Mouse (Mus musculus) gastrocnemius, adult 8-10 months (tissue): ENCODE measurements around the gene Armc6. TPM values are rescaled to one million over a fixed set of nuclear protein-coding genes. Genes with fewer than 3 reads are reported as not detected.
A peak's percentile ranks its signal among the peaks of the same experiment; 100 is the strongest.

Experiments
- DNase-seq, 2 experiments: peaks; one replicate each; pipeline ENCODE4 v3.0.0; 2022; ENCODE audit warnings: low spot score in 2 of 2
- total RNA-seq, 4 experiments: library from RNA; stranded (reverse); gene quantifications; 2 replicates each; pipeline ENCODE4 v1.2.4; 2022

The Armc6 gene
- total RNA-seq: 1 to 10 TPM; 5.5 to 8.7 (median 7.6) TPM

DNA sequence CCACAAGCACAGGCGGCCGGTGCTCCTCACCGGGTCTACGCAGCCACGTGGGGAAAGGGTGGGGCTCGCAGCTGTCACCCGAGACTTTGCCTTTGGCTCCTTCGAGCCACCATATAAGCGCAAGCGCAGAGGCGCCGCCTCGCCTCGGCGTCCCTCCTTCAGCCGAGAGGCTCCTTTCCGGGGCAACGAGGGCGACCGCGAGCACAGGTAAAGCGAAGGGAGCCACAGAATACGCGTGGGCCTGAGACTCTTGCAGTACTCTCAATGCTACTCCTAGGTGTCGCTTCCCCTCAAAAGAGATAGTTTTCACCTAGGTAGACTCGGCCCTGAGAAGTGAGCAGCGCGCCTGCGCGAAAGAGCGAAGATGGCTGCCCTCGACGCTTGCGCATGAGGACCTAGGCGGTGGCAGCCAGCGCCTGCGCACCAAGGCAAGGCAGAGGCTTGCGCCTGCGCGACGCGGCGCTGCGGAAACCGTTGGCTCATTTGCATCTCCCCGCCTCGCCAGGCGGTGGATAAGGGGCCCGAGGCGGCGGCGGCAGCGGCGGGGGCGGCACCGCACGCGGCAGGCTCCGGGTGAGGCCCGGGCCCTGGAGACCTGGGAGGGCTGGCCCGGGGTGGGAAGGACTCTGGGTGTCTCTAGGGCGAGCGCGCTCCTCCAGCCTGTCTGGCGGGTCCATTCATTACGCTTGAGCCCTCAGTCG, at the start of gene Armc6, which contains the start of gene Sugp2:
Gene Armc6, minus strand, starts transcription at position 387 of the 701 bp plus-strand sequence.
Gene Sugp2, plus strand, starts transcription at position 147 of the 701 bp plus-strand sequence.
- DNase-seq: peak; percentile 89 to 94

DNA sequence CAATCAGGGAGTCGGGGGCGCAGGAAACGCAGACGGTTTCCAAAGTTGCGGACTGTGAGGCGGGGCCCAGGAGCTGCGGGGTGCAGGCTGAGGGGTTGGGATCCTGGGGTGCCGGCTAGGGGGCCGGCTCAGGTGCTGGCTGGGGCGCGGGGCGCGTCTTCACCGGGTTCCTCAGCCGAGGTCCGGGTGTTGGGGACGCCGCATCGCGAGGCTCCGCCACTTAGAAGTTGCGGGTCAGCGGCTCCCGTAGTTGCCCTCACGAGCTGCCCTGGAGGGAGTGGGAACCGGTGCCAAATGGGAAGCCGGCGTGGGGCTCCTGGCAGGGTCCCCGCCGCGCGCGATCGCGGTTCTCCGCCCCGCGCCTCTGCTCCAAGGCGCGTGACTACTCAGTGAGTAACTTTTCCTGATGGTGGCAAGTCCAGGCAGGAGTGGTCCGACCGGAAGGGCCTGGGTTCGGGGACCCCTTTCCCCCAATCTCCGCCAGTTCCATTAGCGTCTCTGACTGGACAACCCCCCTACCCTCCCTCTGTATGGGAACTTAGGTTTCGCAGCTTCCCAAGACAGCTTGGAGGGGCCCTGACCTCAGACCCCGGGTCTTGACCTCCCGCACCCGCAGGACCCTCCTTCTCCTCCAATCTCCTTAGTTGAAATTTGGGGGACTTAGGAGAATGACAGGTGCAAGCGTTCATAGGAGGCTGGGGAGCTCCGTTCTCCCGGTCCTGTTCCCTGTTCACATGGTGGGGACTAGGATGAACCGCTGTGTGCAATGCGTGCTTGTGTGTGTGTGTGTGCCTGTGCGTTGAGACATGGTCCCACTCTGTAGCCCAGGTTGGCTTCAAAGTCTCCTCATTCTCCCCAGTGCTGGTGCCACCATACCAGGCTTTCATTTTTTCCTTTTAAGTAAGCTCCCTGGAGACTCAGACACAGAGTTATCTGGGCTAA, 49.1 kb upstream of the Armc6 start:
- DNase-seq: peak in 1 of 2 experiments; percentile 31

DNA sequence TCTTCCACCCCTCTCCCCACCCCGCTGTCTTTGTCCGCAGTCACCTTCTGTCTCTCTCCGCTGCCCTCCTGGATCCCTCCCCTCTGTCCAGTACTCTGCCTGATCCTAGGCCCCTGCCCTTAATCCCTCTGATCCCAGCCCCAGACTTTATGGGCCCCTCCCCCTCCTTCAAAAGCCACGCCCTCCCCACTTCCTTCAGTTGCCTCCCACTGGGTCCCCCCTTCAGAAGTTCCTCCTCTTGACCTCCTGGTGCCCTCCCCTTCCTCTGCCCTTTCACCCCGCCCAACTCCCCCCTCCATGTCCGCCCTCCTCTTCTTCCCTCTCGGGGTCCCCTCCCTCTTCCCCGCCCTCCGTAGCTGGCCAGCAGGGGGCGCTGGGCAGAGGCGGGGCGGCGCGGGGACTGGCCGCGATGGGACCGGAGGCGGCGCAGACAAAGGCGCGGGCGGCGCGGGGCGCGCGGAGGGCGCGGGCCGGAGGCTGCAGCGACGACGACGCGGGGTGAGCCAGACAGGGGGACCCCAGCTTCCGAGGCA, 48.4 kb upstream of the Armc6 start, which contains the start of gene Homer3:
Gene Homer3, plus strand, starts transcription at position 225 of the 533 bp plus-strand sequence.
- peak; percentile 85 to 87 for DNase-seq

DNA sequence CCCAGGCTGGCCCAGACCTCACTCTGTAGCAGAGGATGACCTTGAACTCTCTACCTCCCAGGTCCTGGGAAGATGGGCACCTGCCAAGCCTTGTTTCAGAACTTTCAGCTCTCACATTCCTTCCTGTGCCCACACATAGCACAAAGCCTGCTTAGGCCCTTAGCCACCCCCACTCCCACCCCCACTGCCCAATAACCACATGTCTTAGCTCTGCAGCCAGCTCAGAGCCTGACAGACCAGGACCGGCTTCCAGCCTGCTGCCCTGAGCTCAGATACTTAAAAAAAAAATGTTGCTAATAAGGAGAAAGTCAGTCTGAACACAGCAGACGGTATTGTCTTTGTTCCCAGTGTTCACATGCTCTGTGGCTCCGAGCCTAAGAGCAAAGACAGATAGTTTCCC, 46.7 kb upstream of the Armc6 start:
- no peak for DNase-seq

DNA sequence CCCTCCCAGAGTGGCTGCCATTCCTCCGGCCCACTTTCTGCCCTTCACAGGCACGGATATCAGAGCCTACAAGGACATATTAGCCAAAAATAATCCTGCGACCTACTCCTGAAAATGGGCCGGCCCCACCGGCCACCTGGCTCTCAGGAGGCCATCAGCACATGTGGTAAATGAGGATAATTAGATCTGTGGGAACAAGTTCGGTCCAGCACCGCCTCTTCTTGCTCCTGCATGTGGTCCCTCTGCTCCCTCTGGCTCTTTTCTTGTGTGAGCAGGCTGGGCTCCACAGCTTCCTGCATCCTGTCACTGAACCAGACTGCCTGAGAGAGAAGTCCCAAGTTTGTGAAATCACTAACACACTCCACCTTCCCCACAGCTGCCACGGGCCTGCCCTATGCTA, 45.0 kb upstream of the Armc6 start:
- DNase-seq: no peak

DNA sequence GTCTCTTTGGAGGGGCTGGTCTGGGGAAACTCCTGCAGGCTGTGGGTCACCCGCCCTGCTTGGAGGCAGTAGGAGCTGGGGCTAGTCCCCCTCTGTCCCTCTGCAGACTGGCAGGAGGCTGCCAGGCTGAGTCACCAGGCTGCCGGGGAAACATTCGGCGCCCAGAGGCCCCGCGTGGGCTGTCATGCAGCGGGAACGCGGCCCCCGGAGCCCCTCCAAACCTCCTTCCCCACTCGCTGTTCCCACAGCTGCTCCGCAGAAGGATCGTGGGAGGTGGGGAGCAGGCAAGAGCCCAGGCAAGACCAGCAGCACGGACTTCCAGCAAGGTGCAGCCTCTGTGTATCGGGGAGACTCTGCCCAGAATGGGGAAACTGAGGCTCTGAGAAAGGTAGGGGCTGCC, 43.9 kb upstream of the Armc6 start:
- no peak for DNase-seq

DNA sequence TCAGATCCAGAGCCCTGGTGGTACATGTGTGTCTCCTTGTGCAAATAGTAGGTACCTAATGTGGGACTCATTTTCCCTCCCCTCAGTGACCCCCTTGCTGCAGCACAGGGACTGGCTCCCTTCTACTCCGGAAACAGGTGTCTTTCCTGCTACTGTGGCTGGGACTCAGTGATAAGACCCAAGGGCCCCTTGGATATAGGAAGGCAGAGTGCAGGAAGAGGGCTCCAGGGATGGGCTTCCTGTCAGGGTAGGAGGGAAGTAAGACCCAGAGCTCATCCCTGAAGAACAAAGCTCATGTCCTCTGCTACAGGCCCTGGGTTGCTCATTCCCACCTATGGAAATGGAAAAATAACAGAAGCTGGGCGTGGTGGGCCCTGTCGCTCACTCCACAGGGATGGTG, 42.2 kb upstream of the Armc6 start:
- no peak for DNase-seq

GRCm38 (mm10) chr8:70274350-70274749, 40.1 kb upstream of the Armc6 start:
- DNase-seq: no peak

- DNase-seq: no peak
These were observed 38.7 kb upstream of the Armc6 start for GRCm38 (mm10) chr8:70272949-70273348.

- DNase-seq: no peak
These were observed 34.7 kb upstream of the Armc6 start for GRCm38 (mm10) chr8:70268799-70269565.

DNA sequence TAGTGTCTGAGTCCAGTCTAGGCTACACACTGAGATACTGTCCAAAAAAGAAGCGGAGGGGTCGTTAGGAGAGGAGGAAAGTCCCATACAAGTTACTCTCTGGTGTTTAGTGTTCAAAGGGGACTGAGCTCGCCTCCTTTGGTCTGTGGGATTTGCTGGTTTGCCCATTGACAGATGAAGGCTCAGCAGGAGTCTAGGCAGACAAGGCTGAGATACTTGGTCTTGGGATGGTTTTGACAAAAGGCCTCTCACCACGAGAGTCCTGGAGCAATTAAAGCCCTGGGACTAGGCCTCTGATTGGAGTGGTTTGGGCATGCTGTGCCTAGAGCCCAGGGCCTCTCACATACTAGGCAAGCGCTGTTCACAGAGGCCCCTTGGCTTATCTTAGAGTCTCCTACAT, 34.0 kb upstream of the Armc6 start:
- DNase-seq: no peak

DNA sequence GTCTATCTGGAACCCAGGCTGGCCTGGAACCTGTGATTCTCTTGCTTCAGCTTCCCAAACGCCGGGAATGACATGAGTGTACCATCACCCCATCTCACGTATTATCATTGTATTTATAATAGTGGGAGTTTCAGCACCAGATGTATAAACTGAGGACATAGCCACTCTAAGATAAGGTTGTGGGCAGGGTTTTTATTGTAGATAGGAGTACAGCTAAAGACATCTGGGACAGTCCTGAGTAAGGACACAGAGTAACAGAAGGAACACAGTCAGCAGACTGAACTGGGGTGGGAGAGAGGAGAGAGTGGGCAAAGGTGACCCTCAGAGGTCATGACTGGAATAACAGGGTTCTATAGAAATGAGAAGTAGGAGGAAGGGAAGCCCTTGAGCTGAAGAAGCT, 33.4 kb upstream of the Armc6 start:
- DNase-seq: no peak

GRCm38 (mm10) chr8:70259043-70259442, 24.8 kb upstream of the Armc6 start:
- DNase-seq: no peak

GRCm38 (mm10) chr8:70258600-70258999, 24.3 kb upstream of the Armc6 start:
- DNase-seq: no peak

DNA sequence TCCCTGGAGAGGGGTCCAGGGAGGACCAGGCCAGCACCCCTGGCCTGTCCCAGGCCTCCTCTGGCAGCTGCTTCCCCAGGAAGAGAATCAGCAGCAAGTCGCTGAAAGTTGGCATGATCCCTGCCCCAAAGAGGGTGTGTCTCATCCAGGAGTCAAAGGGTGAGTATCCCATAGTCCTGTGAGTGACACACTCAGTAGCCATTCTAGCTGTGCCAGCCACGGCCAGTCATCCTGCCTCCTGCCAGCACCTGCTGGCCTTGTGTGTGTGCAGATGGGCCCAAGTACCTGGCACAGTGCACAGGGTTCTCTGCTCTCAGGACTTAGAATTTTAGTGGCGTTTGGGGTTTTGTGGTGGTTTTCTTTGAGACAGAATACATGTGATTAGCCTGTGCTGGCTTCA, 23.2 kb upstream of the Armc6 start:
- no peak for DNase-seq

DNA sequence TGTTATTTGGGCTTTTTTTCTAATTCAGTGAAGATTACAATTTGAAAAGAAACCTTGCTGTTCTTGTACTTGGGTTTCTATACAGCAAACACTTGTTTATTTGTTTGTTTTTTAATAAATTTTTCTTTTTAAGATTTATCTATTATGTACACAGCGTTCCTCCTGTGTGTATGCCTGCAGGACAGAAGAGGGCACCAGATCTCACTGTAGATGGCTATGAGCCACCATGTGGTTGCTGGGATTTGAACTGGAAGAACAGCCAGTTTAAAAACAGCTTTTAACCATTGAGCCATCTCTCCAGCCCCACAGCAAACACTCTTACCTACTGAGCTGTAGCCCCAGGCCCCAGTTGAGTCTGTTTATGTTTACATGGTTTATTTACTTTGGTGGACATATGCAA, 20.4 kb upstream of the Armc6 start:
- DNase-seq: no peak

DNA sequence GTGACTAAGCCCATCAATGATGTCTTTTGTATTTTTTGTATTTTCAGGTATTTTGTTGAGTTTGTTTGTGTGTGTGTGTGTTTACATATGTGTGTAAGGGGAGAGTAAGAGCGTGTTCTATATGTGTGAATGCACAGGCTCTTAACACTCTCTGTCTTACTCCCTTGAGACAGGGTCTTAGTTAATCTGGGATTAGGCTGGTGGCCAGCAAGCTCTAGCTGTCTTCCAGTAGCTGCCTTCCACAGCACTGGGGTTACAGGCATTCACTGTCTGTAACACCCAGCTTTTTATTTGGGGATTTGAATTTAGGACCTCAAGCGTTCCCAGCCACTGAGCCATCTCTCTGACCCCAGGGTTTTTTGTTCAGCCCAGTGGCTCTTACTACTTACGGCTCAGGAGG, 13.6 kb upstream of the Armc6 start:
- DNase-seq: no peak

- DNase-seq: no peak
These were observed 12.4 kb upstream of the Armc6 start for GRCm38 (mm10) chr8:70246622-70247021.

DNA sequence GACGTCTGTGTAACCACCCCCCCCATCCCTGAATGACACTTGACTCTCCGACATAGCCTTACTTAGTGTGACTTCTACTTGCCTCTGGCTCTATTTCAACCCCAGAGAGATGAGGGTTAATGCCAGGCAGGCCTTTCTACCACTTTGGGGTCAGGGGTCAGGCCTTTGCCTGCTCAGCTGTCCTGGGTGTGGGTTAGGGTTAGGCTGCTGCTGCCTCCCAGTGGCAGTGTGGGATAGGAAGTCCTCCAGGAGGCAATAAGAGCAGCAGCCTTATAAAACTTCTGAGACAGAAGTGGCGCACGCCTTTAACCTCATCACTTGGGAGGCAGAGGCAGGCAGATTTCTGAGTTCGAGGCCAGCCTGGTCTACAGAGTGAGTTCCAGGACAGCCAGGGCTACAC, 6.4 kb upstream of the Armc6 start:
- DNase-seq: no peak

DNA sequence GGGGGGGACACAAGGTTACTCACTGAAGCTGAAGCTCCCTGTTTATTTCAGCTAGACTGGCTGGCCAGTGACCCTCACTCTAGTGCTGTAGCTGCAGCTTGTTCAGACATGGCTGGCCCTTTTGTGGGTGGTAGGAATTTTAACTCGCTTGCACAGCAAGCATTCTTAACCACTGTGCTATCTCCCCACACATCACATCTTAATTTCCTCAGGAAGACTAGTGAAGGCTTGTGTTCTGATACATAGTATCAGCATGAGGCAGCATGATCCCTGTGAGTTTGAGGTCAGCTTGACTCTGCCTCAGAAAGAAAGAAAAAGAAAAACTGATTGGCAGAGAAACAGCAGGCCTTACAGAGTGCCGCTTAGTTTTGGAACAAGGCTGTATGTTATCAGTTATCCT, 3.6 kb upstream of the Armc6 start:
- DNase-seq: no peak

DNA sequence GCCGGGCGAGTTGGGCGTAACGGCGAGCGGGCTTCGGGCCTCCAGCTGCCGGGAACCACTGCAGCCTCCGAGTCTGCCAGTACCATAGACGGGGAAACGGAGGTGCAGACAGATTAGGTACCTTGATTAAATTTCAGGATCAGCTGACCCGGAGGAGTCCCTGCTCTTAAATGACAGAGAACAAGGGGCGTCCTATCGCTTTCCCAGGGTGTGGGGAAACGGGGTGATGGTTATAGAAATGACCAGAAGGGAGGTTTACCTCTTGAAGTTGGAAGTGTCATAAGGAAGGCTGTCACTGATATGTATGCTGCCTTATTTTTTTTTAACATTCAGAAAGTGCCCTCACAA, 489 bp upstream of the Armc6 start:
- no peak for DNase-seq

GRCm38 (mm10) chr8:70233606-70234005, 660 bp downstream of the Armc6 start:
- no peak for DNase-seq
